29 mouse cellular contexts compared by ENCODE assay signal in the genomic region with DNA sequence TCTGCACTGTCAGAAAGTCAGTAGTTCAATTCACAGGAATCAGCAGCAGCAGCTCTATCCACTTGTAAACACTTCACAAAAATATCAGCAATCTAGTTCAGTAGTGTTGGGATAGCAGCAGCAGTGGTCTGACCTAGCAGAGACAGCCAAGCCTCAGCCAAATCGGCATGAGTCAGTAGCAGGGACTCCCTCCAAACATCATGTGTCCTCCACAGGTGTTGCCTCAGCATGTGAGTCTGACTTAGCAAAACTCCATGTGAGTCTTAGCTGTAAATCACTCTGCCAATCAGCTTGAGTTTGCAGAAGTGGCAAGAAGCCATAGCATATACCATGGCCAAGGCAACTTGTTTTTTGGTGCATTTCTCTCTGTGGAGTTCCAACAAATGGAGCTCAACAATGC. TPM values are rescaled to one million over a fixed set of nuclear protein-coding genes. Genes with fewer than 3 reads are reported as not detected.
DNase-seq lines count a peak whose midpoint lies in the region; TF ChIP-seq lines count a peak whose summit lies in the region.
"Had no signal": no experiment of that assay in that cellular context is flagged by ENCODE, and none has a peak within 500 bp of the region (broad histone marks: within the 10 kb centered on the region; RNA-seq: fewer than 3 reads in every experiment).

No protein-coding gene starts in this region.

- peaks cover 0 to 3% of the 10 kb centered on the region in 2 experiments; a peak in 1 of 4 replicates for H3K36me3 ChIP-seq in MEL (ENCODE audit: control insufficient read depth in 1 of 2, insufficient read depth in 2 of 2, low read length in 2 of 2)
- H3K36me3 ChIP-seq: embryonic facial prominence, embryonic 12.5 days; embryonic facial prominence, embryonic 15.5 days; heart, embryonic 10.5 days; heart, embryonic 13.5 days had no signal

- no peak overlapping the region for H3K4me3 ChIP-seq in MEL (ENCODE audit: control insufficient read depth in 1 of 2, insufficient read depth in 1 of 2, low read depth in 2 of 2, low read length in 2 of 2)
- H3K4me3 ChIP-seq: embryonic facial prominence, embryonic 12.5 days; embryonic facial prominence, embryonic 15.5 days; gastrocnemius, adult 2 months; heart, embryonic 10.5 days; heart, embryonic 13.5 days had no signal

- H3K4me1 ChIP-seq in MEL (ENCODE audit: control insufficient read depth in 1 of 2, insufficient read depth in 2 of 2, low read length in 2 of 2) = peaks cover 6 to 14% of the 10 kb centered on the region in 2 experiments; a peak in 3 of 4 replicates

- no peaks in the 10 kb centered on the region for H3K9me3 ChIP-seq in MEL (replicated peaks; ENCODE audit: insufficient read depth, low read length)
- H3K9me3 ChIP-seq: embryonic facial prominence, embryonic 12.5 days; embryonic facial prominence, embryonic 15.5 days; heart, embryonic 10.5 days; heart, embryonic 13.5 days had no signal

- H3K27me3 ChIP-seq in MEL (ENCODE audit: control insufficient read depth in 1 of 2, insufficient read depth in 2 of 2, low read length in 2 of 2) = no peaks in the 10 kb centered on the region
- H3K27me3 ChIP-seq: embryonic facial prominence, embryonic 12.5 days; embryonic facial prominence, embryonic 15.5 days; heart, embryonic 13.5 days had no signal

- DNase-seq in adrenal gland, postnatal 14 days = peak; percentile 13
- DNase-seq in adrenal gland, adult 8-10 months = no peak
- DNase-seq in 3T3-L1 (ENCODE audit: low read depth, low spot score) = peak; percentile 66
- DNase-seq in MEL (ENCODE audit: low read depth, low spot score) = peak; percentile 29
- DNase-seq in brain, adult 2 months (ENCODE audit: low read depth, low spot score) = peak; percentile 24
- DNase-seq in spleen, postnatal 10 days (ENCODE audit: low spot score in 2 of 2) = no peak
- DNase-seq in left cerebral cortex, adult 11 months (ENCODE audit: low spot score) = no peak
- DNase-seq: cerebellum, adult 11 months; cerebellum, adult 2 months; cerebellum, adult 9-11 months; cerebellum, postnatal 25 days; forebrain, postnatal 0 days; gastrocnemius, adult 2 months; gastrocnemius, postnatal 14 days; heart, adult 18-20 months; heart, postnatal 14 days; heart, postnatal 4 days had no signal

- TF ChIP-seq EP300 in MEL (IDR thresholded peaks at IDR 0.05; ENCODE audit: low read depth in 1 of 2, low read length in 2 of 2) = no peak

- TF ChIP-seq CTCF in MEL (IDR thresholded peaks at IDR 0.05 in 2 of 3, conservative IDR thresholded peaks at IDR 0.05 in 1 of 3; ENCODE audit: control insufficient read depth in 1 of 3, insufficient read depth in 1 of 3, low read depth in 2 of 3, low read length in 3 of 3, poor library complexity in 1 of 3, severe bottlenecking in 1 of 3) = no peak

- TF ChIP-seq POLR2A in MEL (IDR thresholded peaks at IDR 0.05; ENCODE audit: control insufficient read depth in 1 of 2, insufficient read depth in 1 of 2, low read depth in 1 of 2, low read length in 2 of 2, poor library complexity in 1 of 2) = no peak

- no peak overlapping the region for H3K27ac ChIP-seq in MEL (ENCODE audit: control insufficient read depth, low read depth, low read length)
- H3K27ac ChIP-seq: embryonic facial prominence, embryonic 12.5 days; embryonic facial prominence, embryonic 15.5 days; gastrocnemius, adult 2 months; heart, embryonic 10.5 days; heart, embryonic 13.5 days; hindbrain, embryonic 14.5 days; hindbrain, postnatal 0 days had no signal

- H3K9ac ChIP-seq in MEL (ENCODE audit: control insufficient read depth, low read depth, low read length, poor library complexity, severe bottlenecking) = no peak overlapping the region
- H3K9ac ChIP-seq: embryonic facial prominence, embryonic 12.5 days; embryonic facial prominence, embryonic 15.5 days; forebrain, postnatal 0 days; heart, embryonic 13.5 days; hindbrain, embryonic 14.5 days had no signal

- no peak for TF ChIP-seq RAD21 in MEL (IDR thresholded peaks at IDR 0.05; ENCODE audit: low read depth, low read length)

- H3K79me2 ChIP-seq in MEL (ENCODE audit: control insufficient read depth, insufficient read depth, low read length, poor library complexity) = no peaks in the 10 kb centered on the region

TF ChIP-seq in MEL, 35 proteins besides CTCF, POLR2A, EP300 and RAD21:
- TF ChIP-seq ETS1 (IDR thresholded peaks at IDR 0.05; ENCODE audit: low read depth, low read length) (peak; percentile 58; the same call in 1 of the 2 replicates), JUND (IDR thresholded peaks at IDR 0.05; ENCODE audit: low read depth, low read length) (no peak), UBTF (IDR thresholded peaks at IDR 0.05; ENCODE audit: borderline replicate concordance, insufficient read depth, low read depth, low read length) (no peak), MXI1 (IDR thresholded peaks at IDR 0.05; ENCODE audit: low read depth, low read length) (0 out of 2 replicates have a peak, but pooled peaks have one; percentile 25), ELF1 (IDR thresholded peaks at IDR 0.05; ENCODE audit: low read depth, low read length) (no peak), MAZ (IDR thresholded peaks at IDR 0.05; ENCODE audit: low read depth, low read length) (no peak), TAL1 (IDR thresholded peaks at IDR 0.05; ENCODE audit: low read length) (no peak)
TF ChIP-seq in MEL: peak in this region for 2.

RNA-seq across cellular contexts. Expression of a gene that starts 18.5 kb away (rescaled TPM):
- total RNA-seq in adrenal gland, postnatal 14 days (2021) = not detected in 2 replicates
- total RNA-seq in adrenal gland, adult 8-10 months (2022) = not detected
- 19.2 and 20.6 TPM in 2 replicates for total RNA-seq in MEL (2012; rRNA removed)
- polyA plus RNA-seq in MEL (2012; ENCODE audit: insufficient read depth in 1 of 2, insufficient read length in 2 of 2, low read depth in 1 of 2, low replicate concordance in 2 of 2, missing spikeins in 1 of 2) = 10 to 100 TPM in 1 of 2 experiments, not detected in 1; 21.2 TPM
- total RNA-seq: adrenal gland, postnatal 36 days; forebrain, postnatal 0 days; gastrocnemius, adult 2 months; gastrocnemius, postnatal 14 days; gastrocnemius, postnatal 4 days; heart, adult 18-20 months; heart, postnatal 14 days; heart, postnatal 4 days; hindbrain, postnatal 0 days had no signal
- polyA plus RNA-seq: cerebellum, adult 2 months; embryonic facial prominence, embryonic 12.5 days; forebrain, embryonic 11.5 days; forebrain, embryonic 14.5 days; forebrain, postnatal 0 days; frontal cortex, adult 2 months; heart, embryonic 10.5 days; heart, embryonic 13.5 days; hindbrain, embryonic 11.5 days; hindbrain, embryonic 14.5 days; hindbrain, postnatal 0 days had no signal

Comparison
In these comparisons a context has a peak if more than half of its experiments do, and no peak if none do; other contexts are left out.
1. DNase-seq: peak in adrenal gland, postnatal 14 days (single experiment), 3T3-L1 (single experiment), MEL (single experiment) and brain, adult 2 months (single experiment); none in adrenal gland, adult 8-10 months (single experiment), spleen, postnatal 10 days (0 of 2) and left cerebral cortex, adult 11 months (single experiment).
2. RNA of a gene that starts 18.5 kb away (total RNA-seq): 19.2 to 20.6 TPM in MEL; not detected in adrenal gland, postnatal 14 days and not detected in adrenal gland, adult 8-10 months; every median in the first group is over 10 times any median in the second.